Mouse (Mus musculus) R1 (cell line): ENCODE measurements around the gene Actr2.
A peak's percentile ranks its signal among the peaks of the same experiment; 100 is the strongest.

Experiments
- DNase-seq: peaks from one replicate; pipeline ENCODE4 v3.0.0-alpha.2; 2018; ENCODE audit warnings: low read depth, low spot score

The Actr2 gene

GRCm38 (mm10) chr11:20116030-20116551 lies 3.4 kb upstream of the Actr2 start:
- no peak for DNase-seq

GRCm38 (mm10) chr11:20112006-20112740 lies 540 bp downstream of the Actr2 start:
- DNase-seq: peak; percentile 94

GRCm38 (mm10) chr11:20108151-20108550 lies 4.6 kb downstream of the Actr2 start:
- no peak for DNase-seq

- DNase-seq: no peak
These were observed 5.0 kb downstream of the Actr2 start for GRCm38 (mm10) chr11:20107683-20108082.

GRCm38 (mm10) chr11:20106946-20107345 lies 5.8 kb downstream of the Actr2 start:
- DNase-seq: no peak

- DNase-seq: no peak
These were observed 8.8 kb downstream of the Actr2 start for GRCm38 (mm10) chr11:20103949-20104348.

- no peak for DNase-seq
These were observed 26.4 kb downstream of the Actr2 start for GRCm38 (mm10) chr11:20086306-20086705.

GRCm38 (mm10) chr11:20085635-20086034 lies 27.1 kb downstream of the Actr2 start:
- no peak for DNase-seq

- no peak for DNase-seq
These were observed 37.3 kb downstream of the Actr2 start for GRCm38 (mm10) chr11:20075415-20075814.

- no peak for DNase-seq
These were observed 39.9 kb downstream of the Actr2 start for GRCm38 (mm10) chr11:20072826-20073225.

- peak; percentile 64 for DNase-seq
These were observed 40.5 kb downstream of the Actr2 start for GRCm38 (mm10) chr11:20072174-20072573.

- no peak for DNase-seq
These were observed 44.2 kb downstream of the Actr2 start for GRCm38 (mm10) chr11:20068346-20069004.

- peak; percentile 44 for DNase-seq
These were observed 45.2 kb downstream of the Actr2 start for GRCm38 (mm10) chr11:20067521-20067920.

GRCm38 (mm10) chr11:20066106-20066505 lies 46.6 kb downstream of the Actr2 start:
- DNase-seq: no peak

GRCm38 (mm10) chr11:20064926-20065325 lies 47.8 kb downstream of the Actr2 start:
- no peak for DNase-seq

GRCm38 (mm10) chr11:20064086-20064485 lies 48.6 kb downstream of the Actr2 start:
- DNase-seq: peak; percentile 56

- peak; percentile 52 for DNase-seq
These were observed 49.9 kb downstream of the Actr2 start for GRCm38 (mm10) chr11:20062801-20063200.

GRCm38 (mm10) chr11:20059736-20060135 lies 53.0 kb downstream of the Actr2 start:
- DNase-seq: peak; percentile 88

- DNase-seq: peak; percentile 52
These were observed 55.3 kb downstream of the Actr2 start for GRCm38 (mm10) chr11:20057429-20057828.

- DNase-seq: no peak
These were observed 56.5 kb downstream of the Actr2 start for GRCm38 (mm10) chr11:20056168-20056567.

- no peak for DNase-seq
These were observed 58.1 kb downstream of the Actr2 start for GRCm38 (mm10) chr11:20054617-20055016.

GRCm38 (mm10) chr11:20053951-20054350 lies 58.8 kb downstream of the Actr2 start:
- no peak for DNase-seq
